Mouse (Mus musculus): ENCODE data around the gene Krt8. TPM values are rescaled to one million over a fixed set of nuclear protein-coding genes. Genes with fewer than 3 reads are reported as not detected.

Krt8 gene
- polyA plus RNA-seq, 2 experiments = 7.9 to 19.8 TPM

- TF ChIP-seq POLR2A (IDR thresholded peaks at IDR 0.05; ENCODE audit: borderline replicate concordance, extremely low read depth, insufficient read depth, insufficient read length) = no peak
- Histone ChIP-seq H3K9me3 (ENCODE audit: control insufficient read depth, low read length) (no peaks in the 10 kb centered on the region), H3K9ac (ENCODE audit: low read depth, low read length, severe bottlenecking) (no peak overlapping the region), H3K36me3 (ENCODE audit: control insufficient read depth, insufficient read depth, low read length) (no peaks in the 10 kb centered on the region), H3K27me3 (ENCODE audit: control insufficient read depth, insufficient read depth, low read length) (no peaks in the 10 kb centered on the region), H3K4me2 (replicated peaks; ENCODE audit: low read depth, low read length, severe bottlenecking) (no peak overlapping the region), H3K4me1 (ENCODE audit: control insufficient read depth, insufficient read depth, low read length) (no peaks in the 10 kb centered on the region), H3K4me3 (replicated peaks; ENCODE audit: low read length) (no peak overlapping the region), H3K27ac (replicated peaks; ENCODE audit: low read depth, low read length) (no peak overlapping the region)
- 80% methylated on average over 6 of the region's 6 CpGs for WGBS
- DNase-seq (ENCODE audit: low spot score) (no peak), ATAC-seq (ENCODE audit: low FRiP score, low read depth) (no peak)
Observed at GRCm38 (mm10) chr15:101994365-101994764, 9.9 kb downstream of the Krt8 start.

GRCm38 (mm10) chr15:101990946-101991345, 13.3 kb downstream of the Krt8 start:
- WGBS = 89% methylated on average over 6 of the region's 6 CpGs

GRCm38 (mm10) chr15:101988714-101989113, 15.6 kb downstream of the Krt8 start:
- Histone ChIP-seq H3K4me2 (replicated peaks; ENCODE audit: low read depth, low read length, severe bottlenecking) (no peak overlapping the region), H3K27me3 (ENCODE audit: control insufficient read depth, insufficient read depth, low read length) (no peaks in the 10 kb centered on the region), H3K4me3 (replicated peaks; ENCODE audit: low read length) (no peak overlapping the region), H3K9ac (ENCODE audit: low read depth, low read length, severe bottlenecking) (no peak overlapping the region), H3K27ac (replicated peaks; ENCODE audit: low read depth, low read length) (no peak overlapping the region), H3K36me3 (ENCODE audit: control insufficient read depth, insufficient read depth, low read length) (no peaks in the 10 kb centered on the region), H3K4me1 (ENCODE audit: control insufficient read depth, insufficient read depth, low read length) (peaks cover 2% of the 10 kb centered on the region; the same call in 1 of the 2 replicates), H3K9me3 (ENCODE audit: control insufficient read depth, low read length) (no peaks in the 10 kb centered on the region)
- ATAC-seq (ENCODE audit: low FRiP score, low read depth) = no peak
- WGBS = 66% methylated on average over 8 of the region's 8 CpGs
- DNase-seq (ENCODE audit: low spot score) = no peak
- no peak for TF ChIP-seq POLR2A (IDR thresholded peaks at IDR 0.05; ENCODE audit: borderline replicate concordance, extremely low read depth, insufficient read depth, insufficient read length)

More at GRCm38 (mm10) chr15:101990946-101991345, 13.3 kb downstream of the Krt8 start:
- ATAC-seq (ENCODE audit: low FRiP score, low read depth) (no peak), DNase-seq (ENCODE audit: low spot score) (no peak)
- Histone ChIP-seq H3K27me3 (ENCODE audit: control insufficient read depth, insufficient read depth, low read length) (no peaks in the 10 kb centered on the region), H3K4me3 (replicated peaks; ENCODE audit: low read length) (no peak overlapping the region), H3K9me3 (ENCODE audit: control insufficient read depth, low read length) (no peaks in the 10 kb centered on the region), H3K4me1 (ENCODE audit: control insufficient read depth, insufficient read depth, low read length) (0 out of 2 replicates have a peak, but pooled peaks cover 2% of the 10 kb centered on the region), H3K36me3 (ENCODE audit: control insufficient read depth, insufficient read depth, low read length) (no peaks in the 10 kb centered on the region), H3K9ac (ENCODE audit: low read depth, low read length, severe bottlenecking) (no peak overlapping the region), H3K4me2 (replicated peaks; ENCODE audit: low read depth, low read length, severe bottlenecking) (no peak overlapping the region), H3K27ac (replicated peaks; ENCODE audit: low read depth, low read length) (no peak overlapping the region)
- TF ChIP-seq POLR2A (IDR thresholded peaks at IDR 0.05; ENCODE audit: borderline replicate concordance, extremely low read depth, insufficient read depth, insufficient read length) = no peak

- H3K27me3 ChIP-seq (ENCODE audit: control insufficient read depth, insufficient read depth, low read length) = no peaks in the 10 kb centered on the region
- 0% methylated on average over 10 of the region's 10 CpGs for WGBS
- TF ChIP-seq POLR2A (IDR thresholded peaks at IDR 0.05; ENCODE audit: borderline replicate concordance, extremely low read depth, insufficient read depth, insufficient read length) = no peak
- no peaks in the 10 kb centered on the region for H3K36me3 ChIP-seq (ENCODE audit: control insufficient read depth, insufficient read depth, low read length)
- no peak overlapping the region for H3K9ac ChIP-seq (ENCODE audit: low read depth, low read length, severe bottlenecking)
- no peaks in the 10 kb centered on the region for H3K9me3 ChIP-seq (ENCODE audit: control insufficient read depth, low read length)
- no peak overlapping the region for H3K27ac ChIP-seq (replicated peaks; ENCODE audit: low read depth, low read length)
- no peak overlapping the region for H3K4me3 ChIP-seq (replicated peaks; ENCODE audit: low read length)
- peaks cover 2% of the 10 kb centered on the region; the same call in 1 of the 2 replicates for H3K4me1 ChIP-seq (ENCODE audit: control insufficient read depth, insufficient read depth, low read length)
- ATAC-seq (ENCODE audit: low FRiP score, low read depth) (peak; percentile 42), DNase-seq (ENCODE audit: low spot score) (peak; percentile 84)
- no peak overlapping the region for H3K4me2 ChIP-seq (replicated peaks; ENCODE audit: low read depth, low read length, severe bottlenecking)
Observed at GRCm38 (mm10) chr15:101988119-101988518, 16.2 kb downstream of the Krt8 start.

GRCm38 (mm10) chr15:101984746-101985145, 19.5 kb downstream of the Krt8 start:
- no peak for DNase-seq (ENCODE audit: low spot score)
- H3K27ac ChIP-seq (replicated peaks; ENCODE audit: low read depth, low read length) = no peak overlapping the region

More at GRCm38 (mm10) chr15:101984746-101985145, 19.5 kb downstream of the Krt8 start:
- peak overlapping the region; percentile 40; the same call in 1 of the 2 replicates for H3K4me2 ChIP-seq (replicated peaks; ENCODE audit: low read depth, low read length, severe bottlenecking)
- no peaks in the 10 kb centered on the region for H3K9me3 ChIP-seq (ENCODE audit: control insufficient read depth, low read length)
- no peaks in the 10 kb centered on the region for H3K27me3 ChIP-seq (ENCODE audit: control insufficient read depth, insufficient read depth, low read length)
- peaks cover 7% of the 10 kb centered on the region; the same call in 1 of the 2 replicates for H3K4me1 ChIP-seq (ENCODE audit: control insufficient read depth, insufficient read depth, low read length)
- H3K36me3 ChIP-seq (ENCODE audit: control insufficient read depth, insufficient read depth, low read length) = no peaks in the 10 kb centered on the region
- no peak overlapping the region for H3K4me3 ChIP-seq (replicated peaks; ENCODE audit: low read length)
- no peak for TF ChIP-seq POLR2A (IDR thresholded peaks at IDR 0.05; ENCODE audit: borderline replicate concordance, extremely low read depth, insufficient read depth, insufficient read length)
- WGBS = 12% methylated on average over 6 of the region's 6 CpGs
- no peak for ATAC-seq (ENCODE audit: low FRiP score, low read depth)
- H3K9ac ChIP-seq (ENCODE audit: low read depth, low read length, severe bottlenecking) = no peak overlapping the region

Data from limb, embryonic 14.5 days (tissue).